Mouse (Mus musculus) central nervous system, embryonic 14 days (tissue): ENCODE data around the gene Lrch4. TPM values are rescaled to one million over a fixed set of nuclear protein-coding genes. Genes with fewer than 3 reads are reported as not detected.

ENCODE experiments used
- polyA plus RNA-seq: library from polyadenylated mRNA; depleted of rRNA; stranded (reverse); fragments of >200 nt; gene quantifications from 2 replicates; pipeline ENCODE4 v1.2.3, GENCODE M21; 2012; rRNA removed

Gene Lrch4
- polyA plus RNA-seq = 22.0 and 23.5 TPM in 2 replicates

GRCm38 (mm10) chr5:137628498-137629305, at the start of gene Lrch4, which contains the start of the genes Fbxo24 and Gm20605:
Gene Lrch4 (plus strand): TSS chr5:137629121.
Gene Fbxo24 (minus strand): TSS chr5:137629002.
Gene Gm20605 (plus strand): TSS chr5:137629175.

DNA sequence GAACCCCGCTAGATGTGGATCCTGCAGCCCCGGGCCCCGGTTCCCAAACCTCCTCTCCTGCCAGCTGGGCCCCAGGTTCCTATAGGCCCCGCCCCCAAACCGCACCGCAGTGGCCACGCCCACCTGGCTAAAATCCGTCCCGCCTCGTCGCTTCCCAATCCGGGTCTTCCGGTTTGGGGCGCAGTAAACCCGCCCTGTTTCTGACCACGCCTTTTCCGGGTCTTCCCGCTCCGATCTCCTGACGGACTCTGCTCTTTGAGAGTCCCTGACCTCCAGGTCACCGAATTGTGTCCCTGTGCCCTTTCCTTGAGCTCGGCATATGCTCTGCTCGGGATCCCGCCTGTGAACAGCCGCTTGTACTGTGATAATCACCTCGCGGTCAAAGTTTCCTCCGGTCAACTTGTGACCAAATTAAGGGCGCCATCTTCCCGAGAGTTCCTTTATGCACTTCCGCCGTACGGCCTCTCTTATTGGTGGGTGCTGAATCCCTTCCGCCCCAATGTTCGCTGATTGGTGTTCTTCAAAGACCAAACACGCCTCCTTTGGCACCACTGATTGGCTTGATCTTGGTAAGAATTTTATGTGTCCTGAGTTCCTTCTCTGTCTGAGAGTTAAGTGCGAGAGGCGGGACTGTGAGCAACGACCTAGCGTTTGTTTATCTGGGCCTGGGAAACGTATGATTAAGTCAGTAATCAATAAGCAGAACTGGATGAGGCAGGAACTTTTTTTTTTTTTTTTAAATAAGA, 28.1 kb upstream of the Lrch4 start, which contains the start of gene Mospd3:
TSS of gene Mospd3 (minus strand) at position 440 of the 746 bp plus-strand sequence.

GRCm38 (mm10) chr5:137613550-137613949, 15.4 kb upstream of the Lrch4 start, which contains the start of gene Pcolce:
Gene Pcolce (minus strand): TSS chr5:137613784.

DNA sequence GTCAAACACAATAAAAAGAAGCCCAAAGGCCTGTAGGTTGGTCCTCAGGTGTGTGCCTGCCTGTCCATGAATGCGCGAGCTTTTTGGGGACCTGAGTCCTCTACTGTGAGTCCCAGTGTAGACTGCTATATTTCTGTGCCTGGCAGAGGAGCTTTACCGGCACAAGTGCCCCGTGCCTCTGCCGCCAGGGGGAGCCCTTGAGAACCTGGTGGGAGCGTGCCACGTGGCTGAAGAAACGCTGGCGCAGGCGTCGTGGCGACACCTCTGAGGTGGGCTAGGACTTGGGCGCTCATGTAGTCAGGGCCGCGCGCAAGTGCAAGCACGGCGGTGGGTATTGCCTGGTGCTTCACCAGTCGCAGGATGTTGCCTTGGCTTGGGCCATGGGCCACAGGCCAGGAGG, 12.1 kb downstream of the Lrch4 start, which contains the start of gene Sap25:
TSS of gene Sap25 (plus strand) at position 281 of the 400 bp plus-strand sequence.

GRCm38 (mm10) chr5:137645652-137646091, 16.8 kb downstream of the Lrch4 start, which contains the start of gene Irs3:
Gene Irs3 (minus strand): TSS chr5:137645714.

GRCm38 (mm10) chr5:137684294-137685123, 55.6 kb downstream of the Lrch4 start, which contains the start of gene Agfg2:
Gene Agfg2 (minus strand): TSS chr5:137684726.

Other genes starting within 250 kb of the Lrch4 start
- 0.26 and 0.64 TPM in 2 replicates for gene Zan, start 152.1 kb upstream of the Lrch4 start, polyA plus RNA-seq
- 63.7 and 67.0 TPM in 2 replicates for gene Pop7, start 126.6 kb upstream of the Lrch4 start, polyA plus RNA-seq
- gene Gigyf1, start 110.6 kb upstream of the Lrch4 start, polyA plus RNA-seq = 56.8 and 62.1 TPM in 2 replicates
- gene Epo, start 95.9 kb upstream of the Lrch4 start, polyA plus RNA-seq = not detected in 2 replicates
- gene Gnb2, start 95.6 kb upstream of the Lrch4 start, polyA plus RNA-seq = 859 and 883 TPM in 2 replicates
- gene Actl6b, start 75.6 kb upstream of the Lrch4 start, polyA plus RNA-seq = 237 and 255 TPM in 2 replicates
- 8.2 and 9.8 TPM in 2 replicates for gene Tfr2, start 59.3 kb upstream of the Lrch4 start, polyA plus RNA-seq
- 68.3 and 78.4 TPM in 2 replicates for gene Mospd3, start 28.1 kb upstream of the Lrch4 start, polyA plus RNA-seq
- 30.6 and 64.8 TPM in 2 replicates for gene Pcolce, start 15.3 kb upstream of the Lrch4 start, polyA plus RNA-seq
- gene Fbxo24, start 119 bp upstream of the Lrch4 start, polyA plus RNA-seq = 0.23 and 0.26 TPM in 2 replicates
- gene Gm20605, start 54 bp downstream of the Lrch4 start, polyA plus RNA-seq = 16.1 and 17.9 TPM in 2 replicates
- gene Sap25, start 12.2 kb downstream of the Lrch4 start, polyA plus RNA-seq = 35.2 and 37.5 TPM in 2 replicates
- 0.06 and 0.13 TPM in 2 replicates for gene Irs3, start 16.6 kb downstream of the Lrch4 start, polyA plus RNA-seq
- 16.9 and 19.4 TPM in 2 replicates for gene Agfg2, start 55.6 kb downstream of the Lrch4 start, polyA plus RNA-seq
- 165 and 183 TPM in 2 replicates for gene Nyap1, start 112.5 kb downstream of the Lrch4 start, polyA plus RNA-seq
- 57.8 and 66.5 TPM in 2 replicates for gene Tsc22d4, start 116.6 kb downstream of the Lrch4 start, polyA plus RNA-seq
- gene Ppp1r35, start 149.7 kb downstream of the Lrch4 start, polyA plus RNA-seq = 55.5 and 66.0 TPM in 2 replicates
- 36.2 and 40.2 TPM in 2 replicates for gene Mepce, start 158.5 kb downstream of the Lrch4 start, polyA plus RNA-seq
- 11.3 and 14.0 TPM in 2 replicates for gene Zcwpw1, start 158.7 kb downstream of the Lrch4 start, polyA plus RNA-seq
- gene Pilra, start 207.2 kb downstream of the Lrch4 start, polyA plus RNA-seq = 0.38 TPM in 2 replicates
- 0.09 and 0.10 TPM in 2 replicates for gene Pilrb1, start 229.0 kb downstream of the Lrch4 start, polyA plus RNA-seq
- gene Pilrb2, start 242.7 kb downstream of the Lrch4 start, polyA plus RNA-seq = 0.04 and 0.11 TPM in 2 replicates